Mouse (Mus musculus) CH12.LX (cell line): ENCODE data around the gene Fhl2. TPM values are rescaled to one million over a fixed set of nuclear protein-coding genes. Genes with fewer than 3 reads are reported as not detected.

Experiments
- DNase-seq: peaks from one replicate; pipeline ENCODE4 v3.0.0-alpha.2; 2013; ENCODE audit errors: extremely low read depth
- H3K27ac ChIP-seq: 2 replicates; pipeline ENCODE4 v1.5.1; 2012; ENCODE audit warnings: low read depth, mild to moderate bottlenecking, control low read depth, moderate library complexity; ENCODE audit not compliant: insufficient read depth
- H3K27me3 ChIP-seq: replicated peaks from 2 replicates; pipeline ENCODE3; 2012; ENCODE audit warnings: inconsistent platforms
- H3K36me3 ChIP-seq, 2 experiments: replicated peaks in 1 of 2; 2 replicates each; pipeline versions ENCODE3 to v1.6.1; 2012; ENCODE audit warnings: inconsistent platforms in 1 of 2, low read length in 1 of 2, mild to moderate bottlenecking in 1 of 2, mixed read lengths in 1 of 2, moderate library complexity in 1 of 2; ENCODE audit not compliant: control insufficient read depth in 1 of 2, insufficient read depth in 1 of 2
- H3K4me1 ChIP-seq, 2 experiments: 2 replicates each; pipeline ENCODE4 v1.6.1; 2012; ENCODE audit warnings: inconsistent platforms in 1 of 2, moderate library complexity in 1 of 2; ENCODE audit not compliant: insufficient read depth in 2 of 2, control insufficient read depth in 1 of 2
- H3K4me2 ChIP-seq: 2 replicates; pipeline ENCODE4 v1.6.1; 2012; ENCODE audit warnings: low read depth, mild to moderate bottlenecking, control low read depth; ENCODE audit not compliant: poor library complexity, insufficient read depth, severe bottlenecking
- H3K4me3 ChIP-seq, 3 experiments: fragments of 150-350 bp in 1 of 3; sonication (generic) in 1 of 3; replicated peaks in 1 of 3; 2 replicates each; pipeline versions ENCODE3 to v1.5.1; 2011 to 2012; ENCODE audit warnings: low read depth in 2 of 3, low read length in 2 of 3, mild to moderate bottlenecking in 2 of 3, moderate library complexity in 2 of 3, control low read depth in 1 of 3, improper control_type of control experiment in 1 of 3, inconsistent platforms in 1 of 3, mixed read lengths in 1 of 3; ENCODE audit not compliant: poor library complexity in 1 of 3
- H3K79me2 ChIP-seq: replicated peaks from 2 replicates; pipeline ENCODE4 v1.6.1; 2012; ENCODE audit warnings: mild to moderate bottlenecking, moderate library complexity; ENCODE audit not compliant: control insufficient read depth, poor library complexity, insufficient read depth, severe bottlenecking; ENCODE audit errors: extremely low read depth
- H3K9ac ChIP-seq: 2 replicates; pipeline ENCODE4 v1.6.1; 2012; ENCODE audit warnings: low read depth, mild to moderate bottlenecking, control low read depth, moderate library complexity; ENCODE audit not compliant: insufficient read depth
- H3K9me3 ChIP-seq: replicated peaks from 2 replicates; pipeline ENCODE3; 2012; ENCODE audit warnings: low read length, inconsistent platforms, mixed read lengths
- CHD2 ChIP-seq: IDR thresholded peaks from 2 replicates; pipeline ENCODE4 v1.6.1; 2011; ENCODE audit warnings: low read length, improper control_type of control experiment
- CTCF ChIP-seq, 2 experiments: IDR thresholded peaks in 1 of 2; conservative IDR thresholded peaks in 1 of 2; 2 replicates each; pipeline ENCODE4 v1.5.1; 2011 to 2012; ENCODE audit warnings: low read depth in 2 of 2, low read length in 2 of 2, improper control_type of control experiment in 1 of 2, inconsistent platforms in 1 of 2, mild to moderate bottlenecking in 1 of 2, moderate library complexity in 1 of 2
- EP300 ChIP-seq: IDR thresholded peaks from 2 replicates; pipeline ENCODE4 v1.6.1; 2011; ENCODE audit warnings: low read length, improper control_type of control experiment
- ETS1 ChIP-seq: conservative IDR thresholded peaks from 2 replicates; pipeline ENCODE4 v1.6.1; 2012; ENCODE audit warnings: low read depth, mild to moderate bottlenecking, inconsistent platforms, low read length, improper control_type of control experiment, moderate library complexity
- GABPA ChIP-seq: IDR thresholded peaks from 2 replicates; pipeline ENCODE4 v1.6.1; 2012; ENCODE audit warnings: low read depth, low read length, improper control_type of control experiment, inconsistent platforms; ENCODE audit not compliant: insufficient replicate concordance
- IRF4 ChIP-seq: IDR thresholded peaks from 2 replicates; pipeline ENCODE4 v1.6.1; 2014; ENCODE audit warnings: low read depth, mild to moderate bottlenecking, inconsistent platforms, low read length, improper control_type of control experiment
- KAT2A ChIP-seq: IDR thresholded peaks from 2 replicates; pipeline ENCODE4 v1.6.1; 2012; ENCODE audit warnings: low read length, improper control_type of control experiment, inconsistent platforms; ENCODE audit not compliant: insufficient replicate concordance
- MAFK ChIP-seq: IDR thresholded peaks from 2 replicates; pipeline ENCODE4 v1.6.1; 2011; ENCODE audit warnings: low read length, improper control_type of control experiment; ENCODE audit not compliant: insufficient replicate concordance
- MAX ChIP-seq: IDR thresholded peaks from 2 replicates; pipeline ENCODE4 v1.6.1; 2011; ENCODE audit warnings: low read length, improper control_type of control experiment
- MAZ ChIP-seq: IDR thresholded peaks from 2 replicates; pipeline ENCODE4 v1.6.1; 2012; ENCODE audit warnings: low read depth, mild to moderate bottlenecking, inconsistent platforms, low read length, improper control_type of control experiment, moderate library complexity
- MEF2A ChIP-seq: IDR thresholded peaks from 2 replicates; pipeline ENCODE4 v1.6.1; 2014; ENCODE audit warnings: low read depth, mild to moderate bottlenecking, inconsistent platforms, low read length, improper control_type of control experiment, borderline replicate concordance
- MXI1 ChIP-seq: IDR thresholded peaks from 2 replicates; pipeline ENCODE4 v1.6.1; 2011; ENCODE audit warnings: mild to moderate bottlenecking, low read depth, low read length, improper control_type of control experiment
- MYC ChIP-seq: IDR thresholded peaks from 2 replicates; pipeline ENCODE4 v1.6.1; 2011; ENCODE audit warnings: low read depth, mild to moderate bottlenecking, improper control_type of control experiment, low read length
- POLR2A ChIP-seq: IDR thresholded peaks from 2 replicates; pipeline ENCODE4 v1.6.1; 2011; ENCODE audit warnings: low read depth, mild to moderate bottlenecking, improper control_type of control experiment, low read length
- RAD21 ChIP-seq: IDR thresholded peaks from 2 replicates; pipeline ENCODE4 v1.6.1; 2011; ENCODE audit warnings: low read depth, mild to moderate bottlenecking, low read length, improper control_type of control experiment, moderate library complexity
- SIN3A ChIP-seq: IDR thresholded peaks from 2 replicates; pipeline ENCODE4 v1.6.1; 2012; ENCODE audit warnings: low read length, improper control_type of control experiment, inconsistent platforms
- SMC3 ChIP-seq: IDR thresholded peaks from 2 replicates; pipeline ENCODE4 v1.6.1; 2011; ENCODE audit warnings: low read depth, low read length, improper control_type of control experiment
- TBP ChIP-seq: conservative IDR thresholded peaks from 2 replicates; pipeline ENCODE4 v1.6.1; 2011; ENCODE audit warnings: low read depth, low read length, improper control_type of control experiment
- ZKSCAN1 ChIP-seq: IDR thresholded peaks from 2 replicates; pipeline ENCODE4 v1.6.1; 2012; ENCODE audit warnings: low read depth, inconsistent platforms, low read length, improper control_type of control experiment, borderline replicate concordance
- ZMIZ1 ChIP-seq: IDR thresholded peaks from 2 replicates; pipeline ENCODE4 v1.6.1; 2012; ENCODE audit warnings: low read depth, mild to moderate bottlenecking, inconsistent platforms, low read length, improper control_type of control experiment
- ZNF384 ChIP-seq: IDR thresholded peaks from 2 replicates; pipeline ENCODE4 v1.6.1; 2012; ENCODE audit warnings: low read depth, low read length, improper control_type of control experiment, inconsistent platforms
- dilution Hi-C: fragments of 300-500 bp; cut with MboI; formaldehyde crosslinking; loops from 2 replicates; pipeline ENCODE4 v1.14.3; 2020; ENCODE audit warnings: low sequenced_read_pairs; ENCODE audit not compliant: extremely low pct_unique_long_range_greater_than_20kb, extremely low pct_ligation_motif_present
- in situ Hi-C: fragments of 300-500 bp; cut with MboI; formaldehyde crosslinking; loops from 3 replicates; pipeline ENCODE4 v1.14.3; 2019; ENCODE audit warnings: low sequenced_read_pairs, low pct_ligation_motif_present, low pct_unique_long_range_greater_than_20kb, mixed read lengths
- polyA plus RNA-seq: library from polyadenylated mRNA; unstranded; fragments of >175 nt; gene quantifications from 2 replicates; pipeline ENCODE4 v1.2.1, GENCODE M21; 2012; ENCODE audit warnings: low read depth; ENCODE audit not compliant: insufficient read length
- total RNA-seq, 2 experiments: library from RNA; depleted of rRNA; stranded (reverse); fragments of 300-350 nt in 1 of 2; fragments of >200 nt in 1 of 2; gene quantifications; 2 replicates each; pipeline ENCODE4 v1.2.3; 2012 to 2014

Fhl2 gene
- total and polyA plus RNA-seq, 3 experiments = 0.13 to 0.21 (median 0.14) TPM

DNA sequence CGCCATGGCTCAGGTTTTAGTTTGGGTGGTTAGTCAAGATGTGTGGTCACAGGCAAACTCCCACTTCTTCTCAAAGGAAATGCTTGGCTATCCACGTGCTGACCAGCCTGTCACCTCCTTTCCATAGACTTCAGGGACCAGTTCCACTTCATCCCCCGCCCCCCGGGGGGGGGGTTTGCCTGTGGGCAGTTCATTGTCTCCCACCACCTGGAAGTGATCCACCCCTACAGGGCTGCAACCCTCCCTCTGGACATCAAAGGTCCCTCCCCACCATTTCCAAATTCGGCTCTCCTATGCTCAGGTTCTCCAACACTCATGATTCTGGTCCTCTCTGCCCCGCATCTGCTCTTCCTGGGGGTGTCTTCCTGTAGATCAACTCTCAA lies 33.7 kb downstream of the Fhl2 start:
- dilution Hi-C loops (no loop called here), in situ Hi-C loops (no loop called here)
- no peaks in the 10 kb centered on the region for H3K27me3 ChIP-seq
- H3K79me2 ChIP-seq = no peaks in the 10 kb centered on the region
- no peak overlapping the region for H3K27ac ChIP-seq
- H3K4me1 ChIP-seq = no peaks in the 10 kb centered on the region
- H3K4me2 ChIP-seq = no peak overlapping the region
- no peaks in the 10 kb centered on the region for H3K36me3 ChIP-seq
- no peak for TF ChIP-seq IRF4
- no peak for TF ChIP-seq ZKSCAN1
- TF ChIP-seq ZNF384 = no peak
- no peak for TF ChIP-seq MYC
- no peak overlapping the region for H3K9ac ChIP-seq
- DNase-seq = no peak
- H3K4me3 ChIP-seq = no peak overlapping the region
- H3K9me3 ChIP-seq = peaks cover 1% of the 10 kb centered on the region

DNA sequence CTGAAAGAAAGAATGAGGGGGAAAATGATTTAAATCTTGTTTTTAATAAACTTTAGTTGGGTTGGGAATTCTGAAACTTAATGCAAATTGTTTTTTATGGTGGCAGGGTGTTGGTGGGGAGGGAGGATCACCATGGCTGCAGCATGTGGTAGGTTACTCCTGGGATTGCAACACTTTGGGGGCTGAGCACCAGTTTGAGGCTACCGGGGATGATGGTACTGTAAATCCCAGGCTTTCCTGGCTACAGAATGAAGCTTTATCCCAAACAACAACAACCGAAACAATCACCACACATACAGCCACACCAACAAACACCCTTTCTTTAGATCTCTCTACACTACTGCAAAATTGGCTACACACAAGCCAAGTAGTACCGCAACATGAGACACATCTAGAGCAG lies 34.4 kb downstream of the Fhl2 start:
- H3K36me3 ChIP-seq = no peaks in the 10 kb centered on the region

DNA sequence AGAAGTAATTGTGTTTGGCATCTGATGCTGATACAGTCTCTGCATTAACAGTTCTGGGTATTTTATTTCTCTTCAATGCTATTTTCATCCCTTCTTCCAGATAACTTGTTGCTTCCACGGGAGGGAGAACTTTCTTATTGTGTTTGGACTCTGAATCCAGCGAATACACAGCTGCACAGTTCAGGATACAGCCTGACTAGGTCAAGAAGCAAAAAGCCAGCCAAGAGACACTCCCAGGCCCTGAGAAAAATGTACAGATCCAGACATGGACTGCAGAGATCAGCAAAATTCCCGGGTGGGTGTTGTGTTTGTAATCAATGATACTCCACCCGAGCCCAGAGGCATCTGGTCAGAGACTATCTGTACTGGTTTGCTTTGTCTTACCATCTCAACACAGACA lies 37.4 kb downstream of the Fhl2 start:
- no peaks in the 10 kb centered on the region for H3K36me3 ChIP-seq
- H3K27ac ChIP-seq = no peak overlapping the region
- H3K9me3 ChIP-seq = peaks cover 6% of the 10 kb centered on the region
- no peaks in the 10 kb centered on the region for H3K4me1 ChIP-seq
- H3K9ac ChIP-seq = no peak overlapping the region
- in situ Hi-C loops = no loop called here
- DNase-seq = no peak
- H3K4me3 ChIP-seq = no peak overlapping the region
- H3K27me3 ChIP-seq = no peaks in the 10 kb centered on the region
- no peak overlapping the region for H3K4me2 ChIP-seq
- dilution Hi-C loops = no loop called here
- TF ChIP-seq POLR2A = no peak
- no peak for TF ChIP-seq CHD2
- TF ChIP-seq TBP = no peak
- no peak for TF ChIP-seq IRF4
- no peak for TF ChIP-seq MAX
- TF ChIP-seq KAT2A = no peak
- TF ChIP-seq ETS1 = no peak
- TF ChIP-seq MAFK = no peak
- no peak for TF ChIP-seq SMC3
- no peak for TF ChIP-seq EP300
- no peak for TF ChIP-seq MAZ
- TF ChIP-seq MXI1 = no peak
- no peaks in the 10 kb centered on the region for H3K79me2 ChIP-seq

More for the DNA sequence above, 34.4 kb downstream of the Fhl2 start:
- H3K4me2 ChIP-seq = no peak overlapping the region
- in situ Hi-C loops (no loop called here), dilution Hi-C loops (no loop called here)
- no peaks in the 10 kb centered on the region for H3K79me2 ChIP-seq
- H3K9ac ChIP-seq = no peak overlapping the region
- H3K4me3 ChIP-seq = no peak overlapping the region
- H3K4me1 ChIP-seq = no peaks in the 10 kb centered on the region
- H3K27me3 ChIP-seq = no peaks in the 10 kb centered on the region
- no peak for TF ChIP-seq SIN3A
- TF ChIP-seq MAZ = no peak
- TF ChIP-seq ZMIZ1 = no peak
- no peak for TF ChIP-seq MEF2A
- TF ChIP-seq CTCF (conservative IDR thresholded peaks at IDR 0.05 in 1 of 2, IDR thresholded peaks at IDR 0.05 in 1 of 2; ENCODE audit: low read depth in 2 of 2, low read length in 2 of 2) = no peak
- no peak for TF ChIP-seq GABPA
- TF ChIP-seq EP300 = no peak
- no peak for TF ChIP-seq RAD21
- no peak for TF ChIP-seq MYC
- TF ChIP-seq, all 38 proteins: peak for 0
- no peak overlapping the region for H3K27ac ChIP-seq
- peaks cover 2% of the 10 kb centered on the region for H3K9me3 ChIP-seq
- DNase-seq = no peak
